In genomic region chr1:51290634-51291033, GRCm38 (mm10) we compare ENCODE assay signal across 8 mouse cellular contexts. TPM values are rescaled to one million over a fixed set of nuclear protein-coding genes. Genes with fewer than 3 reads are reported as not detected.
DNase-seq lines count a peak whose midpoint lies in the region; ATAC-seq and TF ChIP-seq lines count a peak whose summit lies in the region.

No protein-coding gene starts in this region.

- TF ChIP-seq EP300 in liver, embryonic 14.5 days (IDR thresholded peaks at IDR 0.05; ENCODE audit: low read depth), result no peak

- no peaks in the 10 kb centered on the region for H3K27me3 ChIP-seq in liver, embryonic 14.5 days (ENCODE audit: control insufficient read depth, insufficient read depth, low read length)

- no peak for TF ChIP-seq POLR2A in cortical plate, adult 2 months (IDR thresholded peaks at IDR 0.05; ENCODE audit: extremely low read depth, insufficient read depth, low read length)

- H3K4me2 ChIP-seq in liver, embryonic 14.5 days (ENCODE audit: low read depth), result peak overlapping the region; percentile 29; the same call in 1 of the 2 replicates

- DNase-seq in left cerebral cortex, adult 2 months (ENCODE audit: extremely low spot score in 1 of 2, low spot score in 2 of 2), result no peak
- DNase-seq in left cerebral cortex, postnatal 25 days (ENCODE audit: low spot score in 2 of 2), result no peak
- peak; percentile 40 for DNase-seq in heart, postnatal 25 days (ENCODE audit: low spot score)
- DNase-seq in liver, embryonic 14.5 days (ENCODE audit: low read depth in 3 of 3, low spot score in 3 of 3), result no peak
- DNase-seq in T-cell, adult 2 months (ENCODE audit: low spot score), result no peak
- DNase-seq in spleen, postnatal 36 days (ENCODE audit: low spot score in 2 of 2), result no peak
- no peak for DNase-seq in frontal cortex, postnatal 25 days (ENCODE audit: low spot score in 2 of 2)

- no peaks in the 10 kb centered on the region for H3K4me1 ChIP-seq in cortical plate, adult 2 months (ENCODE audit: control insufficient read depth, insufficient read depth, low read length)
- H3K4me1 ChIP-seq in liver, embryonic 14.5 days (replicated peaks; ENCODE audit: control insufficient read depth in 2 of 2, insufficient read depth in 2 of 2, low read length in 1 of 2), result 0 out of 4 replicates have a peak, but pooled peaks cover 0 to 3% of the 10 kb centered on the region in 2 experiments

- no peak for ATAC-seq in liver, embryonic 14.5 days (ENCODE audit: insufficient read depth)

- H3K36me3 ChIP-seq in liver, embryonic 14.5 days (replicated peaks; ENCODE audit: control insufficient read depth, insufficient read depth, low read depth), result no peaks in the 10 kb centered on the region

- TF ChIP-seq CTCF in left cerebral cortex, adult 2 months (IDR thresholded peaks at IDR 0.05), result no peak
- TF ChIP-seq CTCF in cortical plate, adult 2 months (IDR thresholded peaks at IDR 0.05; ENCODE audit: extremely low read depth, insufficient read depth, low read length), result no peak
- no peak for TF ChIP-seq CTCF in liver, embryonic 14.5 days (IDR thresholded peaks at IDR 0.05; ENCODE audit: low read depth)

- no peak overlapping the region; the same call in 1 of the 2 replicates for H3K9ac ChIP-seq in liver, embryonic 14.5 days (replicated peaks)

- WGBS in liver, embryonic 14.5 days (ENCODE audit: insufficient replicate concordance), result 53% methylated on average over 4 of the region's 4 CpGs

- H3K27ac ChIP-seq in left cerebral cortex, adult 2 months, result no peak overlapping the region
- H3K27ac ChIP-seq in cortical plate, adult 2 months (ENCODE audit: insufficient read depth, low read length), result 0 out of 2 replicates have a peak overlapping the region, but pooled peaks have one; percentile 46
- H3K27ac ChIP-seq in liver, embryonic 14.5 days, result no peak overlapping the region

- peak overlapping the region; percentile 27 for H3K4me3 ChIP-seq in left cerebral cortex, adult 2 months
- H3K4me3 ChIP-seq in cortical plate, adult 2 months (ENCODE audit: insufficient read depth, low read length), result 0 out of 2 replicates have a peak overlapping the region, but pooled peaks have one; percentile 28
- peak overlapping the region; percentile 24 to 39; a peak in 3 of 4 replicates for H3K4me3 ChIP-seq in liver, embryonic 14.5 days (ENCODE audit: insufficient read depth in 1 of 2, low read depth in 2 of 2, low read length in 2 of 2)

- no peaks in the 10 kb centered on the region for H3K9me3 ChIP-seq in liver, embryonic 14.5 days (ENCODE audit: control insufficient read depth, low read length)

- intact Hi-C loops in left cerebral cortex, adult 2 months (cut with DNase I), result no loop called here
- intact Hi-C loops in left cerebral cortex, postnatal 25 days (cut with DNase I), result no loop called here
- intact Hi-C loops in heart, postnatal 25 days (cut with DNase I), result loop anchor here (5.0 kb wide), 1 partner anchor 143 kb away; no protein-coding TSS in a partner anchor

RNA-seq across cellular contexts. Expression of gene Cavin2, which starts 1.7 kb away (rescaled TPM):
- total RNA-seq in left cerebral cortex, adult 2 months (2021), result 10 to 100 TPM in 1 of 2 experiments, 1 to 10 TPM in 1; 8.7 to 10.7 TPM
- 1 to 10 TPM; 7.0 to 8.3 TPM for total RNA-seq in left cerebral cortex, postnatal 25 days (2021)
- polyA plus RNA-seq in cortical plate, adult 2 months (2012; rRNA removed), result 9.3 and 10.5 TPM in 2 replicates
- 100 to 1,000 TPM; 151 to 153 TPM for total RNA-seq in heart, postnatal 25 days (2021)
- polyA plus RNA-seq in liver, embryonic 14.5 days (2012; rRNA removed), result 7.0 and 10.3 TPM in 2 replicates
- 22.7 and 24.9 TPM in 2 replicates for polyA plus RNA-seq in liver, embryonic 14.5 days (2014; fragmentation: Nextera tagmentation; extraction: Ambion mirVana)

Comparison
In these comparisons a context has a peak if more than half of its experiments do, and no peak if none do; other contexts are left out.
1. RNA of gene Cavin2, which starts 1.7 kb away (total RNA-seq): 151 to 153 TPM in heart, postnatal 25 days; 8.7 to 10.7 TPM in left cerebral cortex, adult 2 months and 7.0 to 8.3 TPM in left cerebral cortex, postnatal 25 days; every median in the first group is over 10 times any median in the second.
2. Peak in every context shown above with its lines, with median percentiles within 50 percentile points of each other: H3K4me3 ChIP-seq.